Mouse (Mus musculus): Measurements from ENCODE around the gene Thbs2.

GRCm38 (mm10) chr17:14733027-14733426 lies 39.0 kb upstream of the Thbs2 start:
- no peak for TF ChIP-seq CTCF (IDR thresholded peaks at IDR 0.05; ENCODE audit: low read depth)
- no peak for TF ChIP-seq EP300 (optimal IDR thresholded peaks at IDR 0.05)

Measured in stomach, postnatal 0 days (tissue).